Mouse (Mus musculus): Measurements from ENCODE around the gene Atg14. TPM values are rescaled to one million over a fixed set of nuclear protein-coding genes. Genes with fewer than 3 reads are reported as not detected.
"Not testable (repeated sequence)": the region's sequence is repeated elsewhere in the genome, so short reads cannot be mapped to it uniquely, and the experiment has no call there.

Gene Atg14
- polyA plus RNA-seq, 1 experiment from 2014 or later = 10.2 TPM

GRCm38 (mm10) chr14:47534176-47534525 is 36.3 kb downstream of the Atg14 start:
- no peaks in the 10 kb centered on the region for H3K9me3 ChIP-seq (ENCODE audit: control insufficient read depth, low read length)
- no peaks in the 10 kb centered on the region for H3K27me3 ChIP-seq (replicated peaks; ENCODE audit: control insufficient read depth, insufficient read depth, low read length)
- 79% methylated on average over 5 of the region's 5 CpGs for WGBS
- H3K9ac ChIP-seq (ENCODE audit: low read depth, low read length) = peak overlapping the region; percentile 50
- H3K4me1 ChIP-seq (replicated peaks; ENCODE audit: control insufficient read depth, insufficient read depth, low read length) = peaks cover 23% of the 10 kb centered on the region
- ATAC-seq (replicated peaks; ENCODE audit: low FRiP score) = no peak
- H3K36me3 ChIP-seq (ENCODE audit: control insufficient read depth, insufficient read depth, low read length) = peaks cover 2% of the 10 kb centered on the region; the same call in 1 of the 2 replicates
- H3K4me2 ChIP-seq = peak overlapping the region; percentile 46
- peak overlapping the region; percentile 90 for H3K27ac ChIP-seq (ENCODE audit: low read depth, low read length)
- no peak for DNase-seq (ENCODE audit: low spot score)
- H3K4me3 ChIP-seq (ENCODE audit: low read depth, low read length) = no peak overlapping the region

GRCm38 (mm10) chr14:47533365-47534175 is 36.9 kb downstream of the Atg14 start:
- H3K9ac ChIP-seq (ENCODE audit: low read depth, low read length) = peak overlapping the region; percentile 50
- H3K9me3 ChIP-seq (ENCODE audit: control insufficient read depth, low read length) = no peaks in the 10 kb centered on the region
- 23% methylated on average over 11 of the region's 11 CpGs for WGBS
- peaks cover 25% of the 10 kb centered on the region for H3K4me1 ChIP-seq (replicated peaks; ENCODE audit: control insufficient read depth, insufficient read depth, low read length)
- peak; percentile 94 for ATAC-seq (replicated peaks; ENCODE audit: low FRiP score)
- peaks cover 2% of the 10 kb centered on the region; the same call in 1 of the 2 replicates for H3K36me3 ChIP-seq (ENCODE audit: control insufficient read depth, insufficient read depth, low read length)
- H3K4me3 ChIP-seq (ENCODE audit: low read depth, low read length) = no peak overlapping the region
- peak overlapping the region; percentile 46 for H3K4me2 ChIP-seq
- DNase-seq (ENCODE audit: low spot score) = peak; percentile 74
- H3K27me3 ChIP-seq (replicated peaks; ENCODE audit: control insufficient read depth, insufficient read depth, low read length) = no peaks in the 10 kb centered on the region
- peak overlapping the region; percentile 90 for H3K27ac ChIP-seq (ENCODE audit: low read depth, low read length)

GRCm38 (mm10) chr14:47532496-47532895 is 38.0 kb downstream of the Atg14 start:
- Histone ChIP-seq H3K4me1 (replicated peaks; ENCODE audit: control insufficient read depth, insufficient read depth, low read length) (peaks cover 35% of the 10 kb centered on the region), H3K36me3 (ENCODE audit: control insufficient read depth, insufficient read depth, low read length) (peaks cover 2% of the 10 kb centered on the region; the same call in 1 of the 2 replicates), H3K4me3 (ENCODE audit: low read depth, low read length) (no peak overlapping the region), H3K4me2 (no peak overlapping the region), H3K27ac (ENCODE audit: low read depth, low read length) (peak overlapping the region; percentile 90), H3K27me3 (replicated peaks; ENCODE audit: control insufficient read depth, insufficient read depth, low read length) (no peaks in the 10 kb centered on the region), H3K9me3 (ENCODE audit: control insufficient read depth, low read length) (no peaks in the 10 kb centered on the region), H3K9ac (ENCODE audit: low read depth, low read length) (no peak overlapping the region)
- ATAC-seq (replicated peaks; ENCODE audit: low FRiP score) = no peak
- 73% methylated on average over 1 of the region's 1 CpGs for WGBS
- no peak for DNase-seq (ENCODE audit: low spot score)

DNA sequence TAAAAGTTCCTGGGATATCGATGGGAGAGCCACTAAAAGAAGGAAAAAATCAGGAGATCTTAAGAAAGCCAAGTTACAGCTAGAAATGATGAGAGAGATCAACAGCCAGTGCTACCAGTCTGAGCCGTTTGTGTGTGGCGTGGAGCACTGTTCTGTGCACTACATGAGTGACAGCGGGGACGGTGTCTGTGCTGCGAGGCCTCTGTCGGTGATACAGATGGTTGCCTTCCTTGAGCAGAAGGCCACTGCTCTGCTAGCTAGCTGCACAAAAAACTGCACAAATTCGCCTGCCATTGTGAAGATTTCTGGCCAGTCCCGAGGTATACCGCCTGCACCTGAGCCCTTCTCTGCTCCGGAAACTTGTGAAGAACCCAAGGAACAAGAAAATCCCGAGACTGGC is 40.9 kb downstream of the Atg14 start:
- peaks cover 52% of the 10 kb centered on the region for H3K4me1 ChIP-seq (replicated peaks; ENCODE audit: control insufficient read depth, insufficient read depth, low read length)
- H3K36me3 ChIP-seq (ENCODE audit: control insufficient read depth, insufficient read depth, low read length); H3K4me2 ChIP-seq; H3K9me3 ChIP-seq (ENCODE audit: control insufficient read depth, low read length); H3K9ac ChIP-seq (ENCODE audit: low read depth, low read length); H3K27me3 ChIP-seq (replicated peaks; ENCODE audit: control insufficient read depth, insufficient read depth, low read length); H3K4me3 ChIP-seq (ENCODE audit: low read depth, low read length); H3K27ac ChIP-seq (ENCODE audit: low read depth, low read length); ATAC-seq (replicated peaks; ENCODE audit: low FRiP score); DNase-seq (ENCODE audit: low spot score): not testable (repeated sequence)
- 91% methylated on average over 11 of the region's 12 CpGs for WGBS

GRCm38 (mm10) chr14:47529019-47529418 is 41.4 kb downstream of the Atg14 start:
- Histone ChIP-seq H3K27me3 (replicated peaks; ENCODE audit: control insufficient read depth, insufficient read depth, low read length) (no peaks in the 10 kb centered on the region), H3K27ac (ENCODE audit: low read depth, low read length) (no peak overlapping the region), H3K4me2 (no peak overlapping the region), H3K9me3 (ENCODE audit: control insufficient read depth, low read length) (no peaks in the 10 kb centered on the region), H3K9ac (ENCODE audit: low read depth, low read length) (no peak overlapping the region), H3K4me3 (ENCODE audit: low read depth, low read length) (no peak overlapping the region), H3K36me3 (ENCODE audit: control insufficient read depth, insufficient read depth, low read length) (peaks cover 2% of the 10 kb centered on the region; the same call in 1 of the 2 replicates), H3K4me1 (replicated peaks; ENCODE audit: control insufficient read depth, insufficient read depth, low read length) (peaks cover 49% of the 10 kb centered on the region)
- DNase-seq (ENCODE audit: low spot score) (no peak), ATAC-seq (replicated peaks; ENCODE audit: low FRiP score) (no peak)
- 41% methylated on average over 8 of the region's 8 CpGs for WGBS

DNA sequence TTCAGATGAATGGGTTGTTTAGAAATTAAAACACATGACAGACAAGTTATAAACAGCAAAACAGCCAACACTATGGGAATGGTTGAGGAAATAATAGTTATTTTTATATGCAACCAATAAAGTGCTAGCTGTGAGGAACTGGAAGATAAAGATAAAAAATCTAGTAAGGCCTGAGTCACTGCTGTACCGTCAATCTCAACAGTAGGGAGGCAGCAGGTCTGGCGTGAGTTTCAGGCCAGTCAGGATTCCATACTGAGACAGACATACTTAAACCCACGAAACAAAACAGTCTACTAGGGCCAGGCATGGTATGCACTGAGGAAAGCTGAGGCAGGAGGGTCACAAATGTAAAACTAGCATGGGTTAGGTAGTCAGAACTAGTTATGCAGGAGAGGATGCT is 42.2 kb downstream of the Atg14 start:
- Histone ChIP-seq H3K27me3 (replicated peaks; ENCODE audit: control insufficient read depth, insufficient read depth, low read length) (no peaks in the 10 kb centered on the region), H3K36me3 (ENCODE audit: control insufficient read depth, insufficient read depth, low read length) (peaks cover 2% of the 10 kb centered on the region; the same call in 1 of the 2 replicates), H3K9ac (ENCODE audit: low read depth, low read length) (peak overlapping the region; percentile 21; the same call in 1 of the 2 replicates), H3K4me2 (peak overlapping the region; percentile 30; the same call in 1 of the 2 replicates), H3K4me1 (replicated peaks; ENCODE audit: control insufficient read depth, insufficient read depth, low read length) (peaks cover 42% of the 10 kb centered on the region), H3K4me3 (ENCODE audit: low read depth, low read length) (no peak overlapping the region), H3K27ac (ENCODE audit: low read depth, low read length) (peak overlapping the region; percentile 57), H3K9me3 (ENCODE audit: control insufficient read depth, low read length) (no peaks in the 10 kb centered on the region)
- ATAC-seq (replicated peaks; ENCODE audit: low FRiP score) (no peak), DNase-seq (ENCODE audit: low spot score) (no peak)
- 53% methylated on average over 3 of the region's 3 CpGs for WGBS

DNA sequence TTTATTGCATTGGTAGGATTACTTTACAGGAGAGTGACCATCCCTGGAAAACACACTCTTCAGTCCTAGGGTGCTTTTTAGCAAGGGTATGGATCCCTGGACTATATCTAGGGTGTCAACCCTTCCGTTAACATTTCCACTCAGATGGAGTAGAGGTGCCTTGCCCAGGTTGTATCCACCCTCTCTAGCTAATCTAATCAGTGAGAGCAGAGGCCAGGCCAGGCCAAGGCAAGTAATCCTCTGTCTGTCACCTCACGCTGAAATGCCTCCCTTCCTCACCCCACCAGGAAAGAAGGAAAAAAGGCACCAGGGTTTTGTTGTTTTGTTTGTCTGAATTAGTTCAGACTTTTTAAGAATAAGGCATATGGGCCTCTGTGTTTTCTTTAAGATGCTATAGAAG is 42.6 kb downstream of the Atg14 start:
- Histone ChIP-seq H3K9ac (ENCODE audit: low read depth, low read length) (no peak overlapping the region), H3K36me3 (ENCODE audit: control insufficient read depth, insufficient read depth, low read length) (peaks cover 2% of the 10 kb centered on the region; the same call in 1 of the 2 replicates), H3K4me1 (replicated peaks; ENCODE audit: control insufficient read depth, insufficient read depth, low read length) (peaks cover 38% of the 10 kb centered on the region)

DNA sequence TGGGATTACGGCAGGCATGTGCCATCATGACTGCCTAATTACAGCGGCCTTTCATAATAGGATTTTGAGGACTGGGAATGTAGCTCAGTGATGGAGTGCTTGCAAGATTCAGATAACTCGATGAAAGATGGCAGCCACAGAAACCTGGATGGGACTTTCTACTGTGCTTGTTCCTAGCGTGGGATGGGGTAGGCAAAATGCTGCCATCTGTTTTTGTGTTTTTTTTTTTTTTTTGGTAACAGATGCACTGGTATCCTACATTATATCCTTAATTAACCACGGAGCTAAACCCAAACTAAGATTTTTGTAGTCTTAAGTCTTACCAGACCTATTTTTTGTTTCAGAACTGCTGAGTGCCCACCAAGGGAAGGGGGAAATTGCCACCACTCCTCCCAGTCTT is 44.6 kb downstream of the Atg14 start:
- WGBS = 83% methylated on average over 5 of the region's 5 CpGs
- Histone ChIP-seq H3K4me2 (no peak overlapping the region), H3K4me3 (ENCODE audit: low read depth, low read length) (no peak overlapping the region), H3K27me3 (replicated peaks; ENCODE audit: control insufficient read depth, insufficient read depth, low read length) (no peaks in the 10 kb centered on the region), H3K36me3 (ENCODE audit: control insufficient read depth, insufficient read depth, low read length) (no peaks in the 10 kb centered on the region), H3K9ac (ENCODE audit: low read depth, low read length) (no peak overlapping the region), H3K27ac (ENCODE audit: low read depth, low read length) (no peak overlapping the region), H3K9me3 (ENCODE audit: control insufficient read depth, low read length) (no peaks in the 10 kb centered on the region), H3K4me1 (replicated peaks; ENCODE audit: control insufficient read depth, insufficient read depth, low read length) (peaks cover 46% of the 10 kb centered on the region)
- no peak for DNase-seq (ENCODE audit: low spot score)
- ATAC-seq (replicated peaks; ENCODE audit: low FRiP score) = no peak

More for the DNA sequence above, 42.6 kb downstream of the Atg14 start:
- Histone ChIP-seq H3K4me2 (peak overlapping the region; percentile 30), H3K27me3 (replicated peaks; ENCODE audit: control insufficient read depth, insufficient read depth, low read length) (no peaks in the 10 kb centered on the region), H3K4me3 (ENCODE audit: low read depth, low read length) (no peak overlapping the region), H3K27ac (ENCODE audit: low read depth, low read length) (peak overlapping the region; percentile 64), H3K9me3 (ENCODE audit: control insufficient read depth, low read length) (no peaks in the 10 kb centered on the region)
- ATAC-seq (replicated peaks; ENCODE audit: low FRiP score) (peak; percentile 87), DNase-seq (ENCODE audit: low spot score) (no peak)
- 34% methylated on average over 2 of the region's 2 CpGs for WGBS

- no peak overlapping the region for H3K9ac ChIP-seq (ENCODE audit: low read depth, low read length)
- 70% methylated on average over 8 of the region's 8 CpGs for WGBS
- H3K4me1 ChIP-seq (replicated peaks; ENCODE audit: control insufficient read depth, insufficient read depth, low read length) = peaks cover 51% of the 10 kb centered on the region
- no peak for DNase-seq (ENCODE audit: low spot score)
- H3K4me3 ChIP-seq (ENCODE audit: low read depth, low read length) = no peak overlapping the region
- H3K9me3 ChIP-seq (ENCODE audit: control insufficient read depth, low read length) = no peaks in the 10 kb centered on the region
- ATAC-seq (replicated peaks; ENCODE audit: low FRiP score) = no peak
- H3K36me3 ChIP-seq (ENCODE audit: control insufficient read depth, insufficient read depth, low read length) = no peaks in the 10 kb centered on the region
- no peak overlapping the region for H3K27ac ChIP-seq (ENCODE audit: low read depth, low read length)
- H3K4me2 ChIP-seq = no peak overlapping the region
- no peaks in the 10 kb centered on the region for H3K27me3 ChIP-seq (replicated peaks; ENCODE audit: control insufficient read depth, insufficient read depth, low read length)
Measured at GRCm38 (mm10) chr14:47525374-47525773, 45.1 kb downstream of the Atg14 start.

Data from liver, embryonic 11.5 days (tissue).